Mouse (Mus musculus) kidney, postnatal 0 days (tissue): ENCODE data around the gene Rora. TPM values are rescaled to one million over a fixed set of nuclear protein-coding genes. Genes with fewer than 3 reads are reported as not detected.

ENCODE experiments used
- ATAC-seq: fragments of 200-750 bp; cut with Nextera tagmentation; replicated peaks from 2 replicates; pipeline ENCODE4 v1.8.0; 2017; ENCODE audit warnings: low read depth, moderate number of reproducible peaks, moderate TSS enrichment, moderate library complexity; ENCODE audit not compliant: low FRiP score
- DNase-seq: peaks from one replicate; pipeline ENCODE4 v3.0.0-alpha.2; 2016; ENCODE audit warnings: low spot score
- H3K27ac ChIP-seq: fragments of 300-500 bp; sonication (generic); 2 replicates; pipeline ENCODE4 v1.5.1; 2014; ENCODE audit warnings: mild to moderate bottlenecking
- H3K27me3 ChIP-seq: fragments of 300-500 bp; sonication (generic); 2 replicates; pipeline ENCODE4 v1.6.1; 2014; ENCODE audit warnings: low read length, mixed read lengths; ENCODE audit not compliant: insufficient read depth
- H3K36me3 ChIP-seq: fragments of 300-500 bp; sonication (generic); 2 replicates; pipeline ENCODE4 v1.6.1; 2014; ENCODE audit warnings: low read length, mixed read lengths; ENCODE audit not compliant: insufficient read depth
- H3K4me1 ChIP-seq: fragments of 300-500 bp; sonication (generic); replicated peaks from 2 replicates; pipeline ENCODE4 v1.6.1; 2014; ENCODE audit warnings: antibody characterized with exemption, low read length, mixed read lengths; ENCODE audit not compliant: insufficient read depth
- H3K4me2 ChIP-seq: fragments of 300-500 bp; sonication (generic); 2 replicates; pipeline ENCODE4 v1.6.1; 2014; ENCODE audit warnings: mild to moderate bottlenecking, low read length, moderate library complexity, mixed read lengths
- H3K4me3 ChIP-seq: fragments of 300-500 bp; sonication (generic); replicated peaks from 2 replicates; pipeline ENCODE4 v1.5.1; 2014; ENCODE audit warnings: low read depth, low read length
- H3K9ac ChIP-seq: fragments of 300-500 bp; sonication (generic); 2 replicates; pipeline ENCODE4 v1.6.1; 2014; ENCODE audit warnings: low read depth, low read length
- H3K9me3 ChIP-seq: fragments of 300-500 bp; sonication (generic); replicated peaks from 2 replicates; pipeline ENCODE4 v1.6.1; 2016; ENCODE audit warnings: low read length, inconsistent platforms, mixed read lengths
- CTCF ChIP-seq: IDR thresholded peaks from 2 replicates; pipeline ENCODE4 v1.5.1; 2016; ENCODE audit warnings: antibody characterized with exemption, low read depth, mild to moderate bottlenecking, moderate library complexity
- WGBS: fragments of 180-500 bp; shearing (Covaris S2); extraction: QIAGEN DNeasy Blood & Tissue Kit; methylation state at CpG from one replicate; pipeline ENCODE4 v1.1.7; 2014; 5-methylcytosine and 5-hydroxymethylcytosine counted together
- polyA plus RNA-seq: library from polyadenylated mRNA; unstranded; fragments of >200 nt; fragmentation: Nextera tagmentation; extraction: Ambion mirVana; gene quantifications from 2 replicates; pipeline ENCODE4 v1.2.1, GENCODE M21; 2015

Gene Rora
- polyA plus RNA-seq, 1 experiment from 2014 or later = 9.8 TPM

- Histone ChIP-seq H3K9me3 (no peaks in the 10 kb centered on the region), H3K4me3 (peak overlapping the region; percentile 79), H3K36me3 (no peaks in the 10 kb centered on the region), H3K4me2 (peak overlapping the region; percentile 95), H3K27ac (peak overlapping the region; percentile 82), H3K27me3 (no peaks in the 10 kb centered on the region), H3K4me1 (peaks cover 10% of the 10 kb centered on the region; the same call in 1 of the 2 replicates), H3K9ac (peak overlapping the region; percentile 77)
- peak; percentile 13; the same call in 1 of the 2 replicates for TF ChIP-seq CTCF
- peak; percentile 94 for DNase-seq
- WGBS = 2% methylated on average over 50 of the region's 59 CpGs
- peak; percentile 97 for ATAC-seq
These were observed 635.8 kb downstream of the Rora start for GRCm38 (mm10) chr9:69289056-69290017.

- no peak for TF ChIP-seq CTCF
- H3K27ac ChIP-seq = peak overlapping the region; percentile 82
- H3K9ac ChIP-seq = peak overlapping the region; percentile 77
- 1% methylated on average over 66 of the region's 73 CpGs for WGBS
- peak overlapping the region; percentile 79 for H3K4me3 ChIP-seq
- peak; percentile 59 for DNase-seq
- ATAC-seq = peak; percentile 53
- H3K9me3 ChIP-seq = no peaks in the 10 kb centered on the region
- H3K4me1 ChIP-seq = peaks cover 10% of the 10 kb centered on the region; the same call in 1 of the 2 replicates
- peak overlapping the region; percentile 95 for H3K4me2 ChIP-seq
- no peaks in the 10 kb centered on the region for H3K36me3 ChIP-seq
- no peaks in the 10 kb centered on the region for H3K27me3 ChIP-seq
These were observed 636.7 kb downstream of the Rora start for GRCm38 (mm10) chr9:69290018-69290880.

- Histone ChIP-seq H3K4me1 (peaks cover 10% of the 10 kb centered on the region; the same call in 1 of the 2 replicates), H3K27ac (peak overlapping the region; percentile 82; the same call in 1 of the 2 replicates), H3K4me2 (peak overlapping the region; percentile 95), H3K27me3 (no peaks in the 10 kb centered on the region), H3K36me3 (no peaks in the 10 kb centered on the region), H3K4me3 (peak overlapping the region; percentile 79), H3K9ac (peak overlapping the region; percentile 77), H3K9me3 (no peaks in the 10 kb centered on the region)
- no peak for TF ChIP-seq CTCF
- ATAC-seq = no peak
- 1% methylated on average over 29 of the region's 29 CpGs for WGBS
- peak; percentile 29 for DNase-seq
These were observed 637.4 kb downstream of the Rora start for GRCm38 (mm10) chr9:69290881-69291450.

GRCm38 (mm10) chr9:69291451-69291850, 637.9 kb downstream of the Rora start:
- peaks cover 10% of the 10 kb centered on the region; the same call in 1 of the 2 replicates for H3K4me1 ChIP-seq
- TF ChIP-seq CTCF = no peak
- no peak for DNase-seq
- no peaks in the 10 kb centered on the region for H3K9me3 ChIP-seq
- no peaks in the 10 kb centered on the region for H3K27me3 ChIP-seq
- peak overlapping the region; percentile 95 for H3K4me2 ChIP-seq
- peak overlapping the region; percentile 79 for H3K4me3 ChIP-seq
- 20% methylated on average over 13 of the region's 13 CpGs for WGBS
- no peak overlapping the region for H3K27ac ChIP-seq
- H3K36me3 ChIP-seq = no peaks in the 10 kb centered on the region
- ATAC-seq = no peak
- peak overlapping the region; percentile 77; the same call in 1 of the 2 replicates for H3K9ac ChIP-seq

GRCm38 (mm10) chr9:69292353-69292752, 638.8 kb downstream of the Rora start:
- Histone ChIP-seq H3K4me1 (peaks cover 10% of the 10 kb centered on the region; the same call in 1 of the 2 replicates), H3K27me3 (no peaks in the 10 kb centered on the region), H3K4me2 (no peak overlapping the region), H3K4me3 (no peak overlapping the region), H3K9ac (no peak overlapping the region), H3K36me3 (no peaks in the 10 kb centered on the region), H3K27ac (no peak overlapping the region), H3K9me3 (no peaks in the 10 kb centered on the region)
- ATAC-seq = no peak
- DNase-seq = no peak
- 59% methylated on average over 5 of the region's 5 CpGs for WGBS
- no peak for TF ChIP-seq CTCF
